Mouse (Mus musculus) heart, adult 2 months (tissue): ENCODE measurements around the gene Flt4. TPM values are rescaled to one million over a fixed set of nuclear protein-coding genes. Genes with fewer than 3 reads are reported as not detected.
"Not testable (repeated sequence)": the region's sequence is repeated elsewhere in the genome, so short reads cannot be mapped to it uniquely, and the experiment has no call there.

Source experiments
- DNase-seq, 2 experiments: peaks; one replicate each; pipeline ENCODE4 v3.0.0; 2021
- H3K27ac ChIP-seq: fragments of 200-600 bp; 2 replicates; pipeline ENCODE4 v1.8.1; 2022
- H3K27me3 ChIP-seq: fragments of 200-500 bp; 2 replicates; pipeline ENCODE4 v1.6.1; 2012; ENCODE audit warnings: mild to moderate bottlenecking, low read length, inconsistent platforms, mixed read lengths; ENCODE audit not compliant: control insufficient read depth, insufficient read depth
- H3K36me3 ChIP-seq: fragments of 200-500 bp; 2 replicates; pipeline ENCODE4 v1.6.1; 2012; ENCODE audit warnings: low read length, inconsistent platforms; ENCODE audit not compliant: control insufficient read depth, insufficient read depth
- H3K4me1 ChIP-seq: fragments of 200-500 bp; 2 replicates; pipeline ENCODE4 v1.6.1; 2011; ENCODE audit warnings: low read length; ENCODE audit not compliant: control insufficient read depth, insufficient read depth
- H3K4me3 ChIP-seq: fragments of 200-600 bp; 2 replicates; pipeline ENCODE4 v1.8.1; 2022
- H3K79me2 ChIP-seq: fragments of 200-500 bp; replicated peaks from 2 replicates; pipeline ENCODE4 v1.6.1; 2012; ENCODE audit warnings: mild to moderate bottlenecking, inconsistent platforms, low read length, moderate library complexity, mixed read lengths; ENCODE audit not compliant: control insufficient read depth, insufficient read depth
- H3K9ac ChIP-seq: fragments of 200-500 bp; 2 replicates; pipeline ENCODE4 v1.6.1; 2012; ENCODE audit warnings: low read depth, mild to moderate bottlenecking, control low read depth, inconsistent platforms, low read length, mixed read lengths
- CTCF ChIP-seq: fragments of 200-600 bp; IDR thresholded peaks from 2 replicates; pipeline ENCODE4 v1.8.1; 2022; ENCODE audit warnings: antibody characterized with exemption, mild to moderate bottlenecking, moderate library complexity
- EP300 ChIP-seq: fragments of 200-500 bp; IDR thresholded peaks from 2 replicates; pipeline ENCODE4 v1.6.1; 2011; ENCODE audit warnings: low read depth, low read length, control low read depth; ENCODE audit not compliant: insufficient read depth
- POLR2A ChIP-seq: fragments of 200-500 bp; IDR thresholded peaks from 2 replicates; pipeline ENCODE4 v1.6.1; 2011; ENCODE audit warnings: mild to moderate bottlenecking, low read depth, low read length, control low read depth; ENCODE audit not compliant: insufficient read depth
- whole genome bisulfite sequencing: fragments of 180-500 bp; shearing (Covaris S2); methylation state at CpG from one replicate; pipeline ENCODE4 v1.1.7; 2018; 5-methylcytosine and 5-hydroxymethylcytosine counted together
- intact Hi-C: fragments of 180-260 bp; cut with DNase I; formaldehyde crosslinking; loops from one replicate; pipeline ENCODE4 v1.15.1; 2025
- long read RNA-seq: library from polyadenylated mRNA; stranded (forward); transcript quantifications from one replicate; pipeline ENCODE4 v2.0.0, GENCODE M21; 2021
- polyA plus RNA-seq: library from polyadenylated mRNA; depleted of rRNA; stranded (reverse); fragments of >200 nt; gene quantifications from 2 replicates; pipeline ENCODE4 v1.2.3, GENCODE M21; 2012; rRNA removed
- total RNA-seq, 2 experiments: library from RNA; stranded (reverse); gene quantifications; 2 replicates each; pipeline ENCODE4 v1.2.3; 2021

Gene Flt4
- total RNA-seq (10 to 100 TPM; 11.8 to 12.2 TPM), polyA plus RNA-seq (9.3 and 12.7 TPM in 2 replicates)
- long read RNA-seq, partial matches to known transcripts = 2 of 5 reads
- long read RNA-seq, other reads (novel, unspliced or antisense) = 3 of 5 reads

DNA sequence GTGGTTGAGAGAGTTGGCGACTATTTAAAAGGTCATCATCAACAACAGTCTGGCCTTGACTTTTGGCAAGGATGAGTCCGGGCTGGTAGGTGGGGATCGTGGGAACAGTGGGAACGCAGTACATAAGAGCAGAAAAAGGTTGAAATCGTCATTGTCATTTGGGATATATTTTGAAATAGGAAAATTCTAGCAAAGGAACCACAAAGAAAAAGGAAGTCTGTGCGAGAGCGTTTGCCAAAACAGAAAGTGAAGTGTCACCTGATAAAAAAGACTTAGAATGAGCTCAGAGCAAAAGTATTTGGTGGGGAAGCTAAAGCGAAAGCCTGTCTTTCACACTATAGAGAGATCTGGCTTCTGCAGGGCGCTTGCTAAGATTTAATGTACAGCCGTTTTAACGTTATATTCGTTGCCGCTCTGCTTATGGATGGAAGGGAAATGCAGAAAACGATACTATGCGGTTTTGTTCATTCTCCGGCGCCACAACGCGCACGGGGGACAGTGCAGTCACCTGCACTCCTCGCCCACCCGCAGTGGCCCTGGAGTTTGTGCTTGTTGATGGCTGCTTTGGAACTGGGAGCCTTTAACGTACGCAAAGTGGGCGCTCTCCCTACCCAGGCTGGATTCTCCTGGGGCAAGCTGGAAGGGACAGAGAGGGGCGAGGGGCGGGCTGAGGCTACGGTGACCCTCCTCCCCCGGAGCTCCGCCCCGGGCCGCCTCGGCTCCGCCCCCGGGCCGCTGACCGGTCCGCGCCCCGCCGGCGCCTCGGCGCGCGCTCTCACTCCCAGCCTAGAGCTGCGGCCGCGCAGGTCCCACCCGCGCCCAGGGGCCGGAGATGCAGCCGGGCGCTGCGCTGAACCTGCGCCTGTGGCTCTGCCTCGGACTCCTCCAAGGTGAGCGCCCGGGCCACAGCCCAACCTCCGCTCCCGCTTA, at the start of gene Flt4:
Gene Flt4 (plus strand): TSS at position 326 of the 930 bp plus-strand sequence.
- DNase-seq = peak; percentile 73 to 74
- H3K4me1 ChIP-seq, H3K36me3 ChIP-seq, intact Hi-C loops, H3K79me2 ChIP-seq, H3K27me3 ChIP-seq: not testable (repeated sequence)
- Histone ChIP-seq H3K27ac (peak within 1 kb of the TSS; percentile 81), H3K9ac (peak within 1 kb of the TSS; percentile 79), H3K4me3 (peak within 1 kb of the TSS; percentile 66)
- 2% methylated on average over 58 of the region's 61 CpGs for WGBS

DNA sequence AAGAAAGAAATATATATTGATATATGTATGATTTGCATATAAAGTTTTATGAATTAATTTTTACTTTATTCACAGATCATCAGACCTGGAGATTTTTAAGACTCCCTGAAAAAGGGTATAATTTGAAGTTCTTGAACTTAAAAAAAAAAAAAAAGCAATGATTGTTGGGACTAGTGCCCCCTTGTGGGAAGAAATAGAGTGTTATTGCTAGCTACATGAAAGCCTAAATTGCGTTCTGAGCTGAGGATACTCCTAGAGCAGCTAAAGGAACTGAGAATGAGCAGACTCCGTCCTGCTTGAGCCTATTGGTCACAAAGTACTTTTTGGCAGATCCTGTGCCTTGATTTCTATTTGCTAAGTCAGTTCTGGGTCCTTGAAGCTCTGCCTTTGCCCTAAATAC, 34.0 kb upstream of the Flt4 start:
- H3K27me3 ChIP-seq, H3K27ac ChIP-seq, intact Hi-C loops, H3K4me1 ChIP-seq, H3K4me3 ChIP-seq, H3K9ac ChIP-seq, H3K79me2 ChIP-seq, DNase-seq, H3K36me3 ChIP-seq: not testable (repeated sequence)
- TF ChIP-seq CTCF = peak; percentile 53
- 43% methylated on average over 2 of the region's 2 CpGs for WGBS

GRCm38 (mm10) chr11:49580452-49580851, 28.6 kb upstream of the Flt4 start:
- H3K9ac ChIP-seq, H3K27me3 ChIP-seq, H3K36me3 ChIP-seq, H3K4me1 ChIP-seq, DNase-seq, H3K4me3 ChIP-seq, H3K27ac ChIP-seq, H3K79me2 ChIP-seq, intact Hi-C loops: not testable (repeated sequence)
- WGBS = 66% methylated on average over 8 of the region's 8 CpGs

- intact Hi-C loops = no loop called here
- no peaks in the 10 kb centered on the region for H3K36me3 ChIP-seq
- H3K27ac ChIP-seq = no peak overlapping the region
- no peak overlapping the region for H3K4me3 ChIP-seq
- H3K4me1 ChIP-seq = no peaks in the 10 kb centered on the region
- H3K9ac ChIP-seq = no peak overlapping the region
- 89% methylated on average over 19 of the region's 19 CpGs for WGBS
- no peaks in the 10 kb centered on the region for H3K79me2 ChIP-seq
- no peak for DNase-seq
- no peaks in the 10 kb centered on the region for H3K27me3 ChIP-seq
- TF ChIP-seq EP300 = no peak
- TF ChIP-seq POLR2A = no peak
- TF ChIP-seq CTCF = no peak
These were observed 18.9 kb upstream of the Flt4 start for GRCm38 (mm10) chr11:49590213-49590612.

GRCm38 (mm10) chr11:49597149-49597548, 11.9 kb upstream of the Flt4 start:
- H3K36me3 ChIP-seq, H3K9ac ChIP-seq, DNase-seq, H3K27ac ChIP-seq, H3K4me1 ChIP-seq, H3K79me2 ChIP-seq, H3K27me3 ChIP-seq, H3K4me3 ChIP-seq: not testable (repeated sequence)
- TF ChIP-seq CTCF = peak; percentile 59
- intact Hi-C loops = loop anchor here (5.0 kb wide), 1 partner anchor 35 kb away; no protein-coding TSS in a partner anchor
- 61% methylated on average over 2 of the region's 2 CpGs for WGBS

- WGBS = 86% methylated on average over 5 of the region's 5 CpGs
- H3K27ac ChIP-seq, H3K36me3 ChIP-seq, H3K4me3 ChIP-seq, H3K27me3 ChIP-seq, DNase-seq, intact Hi-C loops, H3K79me2 ChIP-seq, H3K9ac ChIP-seq, H3K4me1 ChIP-seq: not testable (repeated sequence)
These were observed 757 bp upstream of the Flt4 start for GRCm38 (mm10) chr11:49608306-49608705.
